Mouse (Mus musculus): ENCODE measurements around the gene Zfp37. TPM values are rescaled to one million over a fixed set of nuclear protein-coding genes. Genes with fewer than 3 reads are reported as not detected.
"Not testable (repeated sequence)": the region's sequence is repeated elsewhere in the genome, so short reads cannot be mapped to it uniquely, and the experiment has no call there.

Zfp37 gene
- polyA plus RNA-seq, 2 experiments from 2014 or later, result 0.58 TPM; not detected in 1

DNA sequence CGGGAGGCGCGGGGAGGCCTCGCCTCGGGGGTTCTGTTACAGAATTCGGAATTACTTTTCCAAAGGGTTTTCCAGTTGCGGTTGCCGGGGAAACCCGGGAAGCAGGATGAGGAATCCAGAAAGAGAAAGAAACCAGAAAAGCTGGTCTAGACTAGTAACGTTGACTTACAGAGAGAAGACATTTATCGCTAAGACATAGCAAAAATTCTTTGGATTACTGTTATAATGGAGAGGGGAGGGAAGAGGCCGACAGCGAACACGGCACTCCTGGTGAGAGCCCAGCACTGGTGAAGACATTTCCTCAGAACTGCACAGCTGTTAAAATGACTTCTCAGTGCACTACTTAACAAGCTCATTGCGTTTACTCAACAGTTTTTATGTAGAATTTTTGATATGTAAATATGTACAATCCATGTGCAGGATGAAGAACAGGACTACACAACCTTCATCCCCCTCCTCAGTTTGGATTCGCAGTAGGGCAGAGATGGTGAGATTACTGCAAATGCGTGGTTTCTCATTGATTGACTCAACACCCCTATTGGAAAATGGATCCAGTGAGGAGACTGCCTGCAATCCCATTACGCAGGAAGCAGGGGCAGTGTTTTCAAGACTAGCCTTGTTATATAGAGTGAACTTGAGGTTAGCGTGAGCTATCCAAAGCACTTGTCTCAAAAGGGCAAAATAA lies 22.0 kb downstream of the Zfp37 start:
- no peak for ATAC-seq

DNA sequence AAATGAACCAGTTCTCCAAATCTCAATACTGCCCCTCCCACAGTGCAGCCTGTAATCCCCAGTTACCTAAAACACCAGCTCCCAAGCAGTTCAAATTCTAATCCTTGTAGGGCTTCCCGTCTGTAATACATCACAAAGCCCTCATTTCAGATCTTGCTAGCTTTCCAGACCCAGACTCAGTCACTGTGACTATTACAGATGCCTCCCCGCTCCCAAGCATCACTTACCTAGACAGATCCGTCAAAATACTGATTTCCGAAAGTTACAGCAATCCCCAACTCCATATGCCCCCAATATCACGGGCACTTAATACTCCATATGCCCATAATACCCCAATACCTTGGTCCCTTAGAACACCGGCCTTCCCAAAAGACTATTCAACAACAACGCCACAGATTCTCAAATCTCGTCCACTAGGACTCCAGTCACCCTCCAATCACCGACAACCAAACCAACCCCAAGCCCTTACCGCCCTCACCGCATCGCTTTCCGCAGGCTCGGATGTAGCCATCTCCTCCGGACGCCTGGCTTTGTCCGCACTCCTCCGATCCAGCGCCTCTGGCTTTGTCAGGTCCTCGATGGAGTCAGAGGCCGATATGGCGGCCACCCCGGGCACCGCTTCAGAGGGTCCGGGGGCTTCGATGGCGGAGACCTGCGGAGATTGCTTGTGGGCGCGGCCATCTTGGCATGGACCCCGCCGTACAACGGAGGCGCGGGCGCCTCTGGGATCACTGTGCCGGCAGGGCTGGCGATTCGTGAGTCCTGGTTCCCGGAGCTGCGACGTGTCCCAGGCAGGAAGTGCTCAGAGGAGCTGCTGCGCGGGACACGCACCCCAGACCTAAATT lies 22.8 kb downstream of the Zfp37 start:
- ATAC-seq, result no peak

DNA sequence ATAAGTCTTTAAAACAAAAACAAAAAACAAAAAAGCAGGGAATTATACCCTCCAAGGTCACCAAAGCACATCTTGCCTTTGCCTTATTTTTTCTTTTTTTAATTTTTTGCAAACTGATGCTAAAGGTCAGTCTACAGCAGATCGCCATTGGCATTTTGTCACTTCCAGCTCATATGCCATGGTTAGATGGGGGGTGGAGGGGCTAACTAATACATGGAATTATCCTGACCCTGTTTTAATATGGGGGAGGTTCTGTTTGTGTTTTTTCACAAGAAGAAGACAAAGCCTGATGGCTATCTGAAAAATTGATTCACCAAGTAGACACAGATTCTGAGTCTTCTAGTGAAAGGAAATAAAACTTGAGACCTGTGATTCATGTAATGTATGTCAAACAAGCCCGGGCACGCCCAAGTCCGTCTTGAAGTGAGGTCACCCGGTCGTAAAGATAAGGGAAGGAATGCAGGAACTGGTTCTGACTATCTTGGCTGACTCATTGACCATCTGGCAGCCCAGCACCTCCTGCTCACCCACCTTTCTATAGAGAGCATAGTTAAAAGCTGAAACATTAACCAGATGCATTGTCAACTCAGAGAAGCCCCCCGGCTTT lies 30.8 kb downstream of the Zfp37 start:
- no peak for ATAC-seq

DNA sequence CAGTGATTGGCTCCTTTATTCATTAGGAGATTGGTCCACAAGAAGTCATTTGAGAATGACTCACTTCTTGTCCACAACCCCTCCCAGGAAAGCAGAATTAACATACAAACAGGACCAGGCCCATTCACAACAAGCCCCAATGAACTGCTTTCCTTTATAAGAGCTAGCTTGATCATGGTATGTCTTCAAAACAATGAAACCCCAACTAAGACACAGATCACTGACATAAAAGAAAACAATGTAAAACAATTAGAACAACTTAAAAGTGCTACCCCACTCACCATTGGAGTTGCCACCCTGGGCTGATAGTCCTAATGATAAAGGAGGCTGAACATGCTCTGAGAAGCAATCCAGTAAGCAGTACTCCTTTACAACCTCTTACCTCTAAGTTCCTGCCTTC lies 42.1 kb downstream of the Zfp37 start:
- ATAC-seq, result no peak

DNA sequence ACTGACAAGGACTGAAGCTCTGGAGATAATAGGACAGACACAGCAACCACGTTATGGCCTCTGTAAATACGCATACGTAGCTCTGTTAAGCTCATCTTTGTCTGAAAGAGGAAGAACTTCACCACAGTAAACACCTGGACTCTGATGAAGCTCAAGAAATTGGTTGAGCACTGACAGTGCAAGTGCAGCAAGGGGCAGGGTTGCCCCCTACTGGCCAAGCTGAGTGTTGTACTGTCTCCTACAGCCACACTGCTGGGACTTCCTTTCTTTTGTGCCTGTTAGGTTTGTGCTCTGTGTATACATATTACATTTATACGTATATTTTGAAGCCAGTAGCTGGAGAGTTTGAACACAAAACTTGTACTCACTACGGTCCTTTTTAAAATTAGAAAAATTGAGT lies 53.6 kb downstream of the Zfp37 start:
- no peak for ATAC-seq

DNA sequence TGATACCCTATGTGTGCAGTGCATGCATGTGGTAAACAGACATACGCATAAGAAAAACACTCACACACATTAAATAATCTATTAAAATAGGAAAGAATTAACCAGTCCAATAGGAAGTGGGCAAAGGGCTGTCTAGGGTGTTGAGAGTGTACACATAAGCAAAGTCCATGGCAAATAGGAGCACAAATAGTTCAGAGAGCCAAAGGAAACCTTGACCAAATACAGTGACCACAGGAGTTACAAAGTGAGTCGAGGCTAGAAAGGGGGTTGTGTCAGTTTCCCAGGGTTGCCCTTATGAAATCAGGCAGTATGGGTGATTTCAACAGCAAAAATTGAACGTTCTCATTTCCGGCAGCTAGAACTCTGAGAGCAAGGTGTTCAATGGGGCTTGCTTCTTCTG lies 56.4 kb downstream of the Zfp37 start:
- ATAC-seq, result no peak

DNA sequence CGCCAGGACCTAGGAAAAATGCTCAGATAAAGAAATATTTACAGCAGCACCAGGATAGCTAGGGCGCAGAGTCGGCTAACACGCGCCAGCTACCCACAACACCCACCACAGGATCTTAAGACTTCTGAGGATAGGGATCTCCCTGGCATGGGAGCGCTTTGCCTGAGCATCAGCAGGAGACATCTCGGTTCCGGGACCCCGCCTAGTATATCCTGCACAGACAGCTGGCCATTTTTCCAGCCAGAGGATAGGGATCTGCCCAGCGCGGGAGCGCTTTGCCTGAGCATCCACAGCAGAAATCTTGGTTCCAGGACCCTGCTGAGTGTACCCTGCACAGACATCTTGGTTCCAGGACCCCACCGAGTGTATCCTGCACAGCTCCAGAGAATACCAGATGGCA lies 63.2 kb downstream of the Zfp37 start:
- not testable (repeated sequence) for ATAC-seq

DNA sequence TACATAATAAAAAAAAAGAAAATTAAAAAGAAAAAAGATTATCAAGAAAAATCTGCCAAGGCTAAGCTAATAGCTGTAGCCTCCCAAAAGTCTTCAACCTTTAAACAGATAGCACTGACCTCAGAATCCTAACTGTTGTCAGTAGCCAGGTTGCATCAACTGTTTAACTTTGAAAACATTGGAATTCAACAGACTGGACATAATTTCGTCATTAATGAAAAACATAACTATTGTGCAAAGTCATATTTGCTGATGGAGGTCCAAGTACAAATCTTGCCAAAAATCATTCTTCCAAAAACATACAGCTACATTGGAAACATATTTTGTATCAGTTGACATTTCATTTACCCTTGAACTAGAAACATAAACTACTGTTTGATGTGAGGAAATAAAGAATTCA lies 72.4 kb downstream of the Zfp37 start:
- no peak for ATAC-seq

DNA sequence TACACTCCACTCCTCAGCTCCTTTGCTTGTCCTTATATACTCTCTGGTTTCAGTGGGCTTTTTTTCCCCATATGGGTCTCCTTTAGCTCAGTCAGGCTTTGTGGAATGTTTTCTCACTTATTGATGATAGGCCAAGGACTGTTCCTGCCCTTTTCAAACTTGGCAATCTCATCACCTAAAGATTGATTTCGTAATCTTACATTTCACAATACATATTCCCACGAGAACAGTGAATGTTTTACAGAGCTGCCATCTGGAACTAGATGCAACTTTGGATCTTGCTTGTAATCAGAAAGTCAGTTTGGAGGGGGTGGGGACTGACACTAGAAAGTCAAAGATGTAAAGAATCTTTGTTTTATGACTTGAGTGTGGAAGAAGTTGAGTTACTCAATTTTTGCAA lies 80.0 kb downstream of the Zfp37 start, which contains the start of gene Mup21:
TSS of gene Mup21 (minus strand) at position 53 of the 400 bp plus-strand sequence.
- ATAC-seq, result no peak

Other genes with a start within 250 kb of the Zfp37 start
- not detected for gene Mup20, start 176.9 kb downstream of the Zfp37 start, polyA plus RNA-seq (2017; shearing (Covaris generic))
- not detected for gene Mup3, start 143.7 kb downstream of the Zfp37 start, polyA plus RNA-seq (2017; shearing (Covaris generic))
- not detected for gene Mup21, start 80.2 kb downstream of the Zfp37 start, polyA plus RNA-seq (2017; shearing (Covaris generic))
- 10 to 100 TPM; 11.1 to 16.4 TPM for gene Slc31a2, start 31.5 kb upstream of the Zfp37 start, polyA plus RNA-seq (2017; shearing (Covaris generic))
- 10 to 100 TPM; 41.5 to 49.5 TPM for gene Fkbp15, start 129.5 kb upstream of the Zfp37 start, polyA plus RNA-seq (2017; shearing (Covaris generic))
- gene Slc31a1, start 129.7 kb upstream of the Zfp37 start, polyA plus RNA-seq (2017; shearing (Covaris generic)), result 10 to 100 TPM in 1 of 2 experiments, 1 to 10 TPM in 1; 7.3 to 11.7 TPM
- 10 to 100 TPM; 72.0 to 90.4 TPM for gene Cdc26, start 177.6 kb upstream of the Zfp37 start, polyA plus RNA-seq (2017; shearing (Covaris generic))
- gene Prpf4, start 177.8 kb upstream of the Zfp37 start, polyA plus RNA-seq (2017; shearing (Covaris generic)), result 10 to 100 TPM; 20.3 to 28.5 TPM
- under 1 TPM in 1 of 2 experiments, not detected in 1; 0.52 TPM for gene Rnf183, start 204.2 kb upstream of the Zfp37 start, polyA plus RNA-seq (2017; shearing (Covaris generic))
- gene Wdr31, start 239.8 kb upstream of the Zfp37 start, polyA plus RNA-seq (2017; shearing (Covaris generic)), result under 1 TPM; 0.56 to 0.82 TPM
- gene Bspry, start 249.0 kb upstream of the Zfp37 start, polyA plus RNA-seq (2017; shearing (Covaris generic)), result 1 to 10 TPM in 1 of 2 experiments, under 1 TPM in 1; 0.73 to 1.5 TPM

All from CD4-positive, CD25-positive, alpha-beta regulatory T cell, adult 4 months (primary cell).